ENCODE assay signal across 8 mouse cellular contexts in the genomic region with DNA sequence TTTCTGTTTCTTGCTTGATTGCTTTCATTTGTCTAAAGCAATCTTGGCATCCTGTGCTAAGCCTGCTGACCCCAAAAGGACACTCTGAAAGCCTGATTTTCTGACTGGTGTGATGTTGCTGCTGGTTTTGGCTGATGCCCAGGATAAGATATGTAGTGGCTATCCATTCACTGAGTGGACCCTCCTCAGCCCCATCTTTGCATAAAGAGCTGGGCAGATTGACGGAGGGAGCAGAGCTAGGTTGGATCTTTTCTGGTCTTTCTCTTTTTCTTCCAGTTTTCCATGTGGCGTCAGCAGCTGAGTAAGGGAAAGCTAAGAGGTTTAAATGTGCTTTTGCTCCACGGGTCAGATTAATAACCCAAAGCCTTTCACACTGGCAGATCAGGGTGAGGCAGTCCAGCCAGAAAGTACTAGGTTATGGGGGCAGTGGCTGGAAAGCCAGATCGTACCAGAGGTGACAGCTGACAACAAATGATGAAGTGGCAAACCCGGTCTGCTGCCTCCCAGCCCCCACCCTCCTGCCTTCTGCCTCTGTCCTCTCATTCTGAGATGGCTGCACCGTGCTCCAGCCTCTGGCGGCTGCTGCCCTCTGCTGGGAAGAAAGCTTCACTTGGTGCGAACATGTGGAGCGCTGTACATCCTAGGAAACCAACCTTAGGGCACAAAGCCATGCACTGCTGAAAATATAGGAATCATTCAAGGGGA.
DNase-seq lines count a peak whose midpoint lies in the region; ATAC-seq lines count a peak whose summit lies in the region.

No protein-coding gene starts in this region.

- H3K4me3 ChIP-seq in intestine, embryonic 15.5 days (replicated peaks): no peak overlapping the region

- H3K9me3 ChIP-seq in intestine, embryonic 15.5 days: no peaks in the 10 kb centered on the region

- DNase-seq in WW6 (ENCODE audit: low read depth, low spot score): peak; percentile 7
- DNase-seq in cerebellum, adult 8-10 months: peak; percentile 19
- DNase-seq in left cerebral cortex, adult 9 months (ENCODE audit: low spot score in 2 of 2): peak; percentile 45 to 87
- peak; percentile 92 for DNase-seq in right cerebral cortex, postnatal 4 days

- WGBS in intestine, embryonic 15.5 days: 14% methylated on average over 9 of the region's 9 CpGs

- H3K4me2 ChIP-seq in intestine, embryonic 15.5 days (replicated peaks): peak overlapping the region; percentile 29; the same call in 1 of the 2 replicates

- H3K27ac ChIP-seq in intestine, embryonic 15.5 days: no peak overlapping the region

- H3K9ac ChIP-seq in intestine, embryonic 15.5 days: no peak overlapping the region

- no peaks in the 10 kb centered on the region for H3K36me3 ChIP-seq in intestine, embryonic 15.5 days

- H3K4me1 ChIP-seq in intestine, embryonic 15.5 days (replicated peaks): no peaks in the 10 kb centered on the region

- peak; percentile 93 for ATAC-seq in frontal cortex, adult (ENCODE audit: low TSS enrichment)
- ATAC-seq in intestine, embryonic 15.5 days: peak; percentile 79
- ATAC-seq in megakaryocyte progenitor cell, adult 5-6 weeks (replicated peaks; ENCODE audit: poor library complexity): peak; percentile 52
- no peak for ATAC-seq in inflammation-experienced regulatory T-cells, adult 6 months

- no peaks in the 10 kb centered on the region for H3K27me3 ChIP-seq in intestine, embryonic 15.5 days (replicated peaks)

Comparison
In these comparisons a context has a peak if more than half of its experiments do, and no peak if none do; other contexts are left out.
1. DNase-seq: peak in every context shown above with its lines; median percentile 92 in right cerebral cortex, postnatal 4 days; 66 in left cerebral cortex, adult 9 months; 19 in cerebellum, adult 8-10 months; 7 in WW6.